Mouse (Mus musculus) liver (tissue): ENCODE measurements around the gene Coq8a.

ENCODE experiments used
- DNase-seq: peaks from one replicate; pipeline ENCODE4 v3.0.0-alpha.2; 2020; ENCODE audit warnings: mixed read lengths

The Coq8a gene

DNA sequence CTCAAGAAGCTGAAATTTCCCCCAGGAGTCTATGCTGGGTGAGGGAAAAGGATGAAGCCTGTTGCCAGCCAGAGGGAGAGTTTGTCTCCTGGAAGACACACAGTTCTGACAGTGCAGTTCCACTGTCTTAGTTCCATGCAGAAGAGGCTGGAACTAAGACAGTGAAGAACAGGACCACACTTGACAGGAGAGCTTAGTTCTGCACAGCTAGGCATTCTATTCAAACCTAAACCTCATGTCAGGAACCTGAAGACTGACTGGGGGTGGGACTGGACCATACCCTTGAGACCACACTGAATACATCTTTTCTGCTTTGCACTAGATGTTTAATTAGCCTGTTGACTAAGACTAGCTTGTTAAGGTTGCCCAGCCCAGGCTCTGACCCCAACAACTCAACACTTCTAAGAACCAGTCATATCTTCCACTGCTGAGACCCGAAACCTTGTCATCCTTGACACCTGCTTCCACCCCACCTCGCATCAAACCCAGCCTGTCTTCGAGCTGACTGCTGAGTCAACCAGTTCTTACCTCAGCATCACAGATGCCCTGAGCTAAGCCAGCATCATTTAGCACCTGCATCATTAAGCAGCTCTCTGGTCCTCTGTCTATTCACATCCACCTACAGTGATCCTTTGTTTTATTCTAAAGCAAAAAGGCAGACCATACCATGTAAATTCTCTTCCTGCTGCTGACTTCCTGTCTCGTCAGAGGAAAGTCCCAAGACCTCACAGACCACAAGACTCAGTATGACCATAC is at the start of gene Coq8a:
Gene Coq8a, minus strand, starts transcription at position 644 of the 756 bp plus-strand sequence.
- no peak for DNase-seq

- DNase-seq, result no peak
Measured at GRCm38 (mm10) chr1:180248593-180249146, 49.3 kb upstream of the Coq8a start.

GRCm38 (mm10) chr1:180247901-180248300 is 48.5 kb upstream of the Coq8a start:
- DNase-seq, result peak; percentile 45

GRCm38 (mm10) chr1:180245741-180246507 is 46.5 kb upstream of the Coq8a start:
- no peak for DNase-seq

DNA sequence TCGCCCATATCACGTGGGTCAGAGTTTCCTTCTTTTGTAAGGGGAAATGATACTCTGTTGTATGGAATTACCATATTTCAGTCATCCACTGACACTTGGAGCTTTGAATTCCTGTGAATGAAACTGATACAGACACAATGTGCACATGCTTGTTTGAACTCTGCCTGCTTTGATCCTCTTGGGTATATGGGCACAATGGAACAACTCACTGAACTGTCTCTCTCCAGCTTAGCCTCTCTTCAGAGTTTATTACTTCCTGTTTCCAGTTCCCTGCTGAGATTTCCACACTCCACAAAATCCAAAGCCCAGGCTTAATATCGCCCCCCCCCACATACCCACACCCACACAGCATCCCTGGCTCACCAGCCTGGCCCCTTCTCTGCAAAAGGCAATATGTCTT is 32.3 kb upstream of the Coq8a start:
- DNase-seq, result no peak

DNA sequence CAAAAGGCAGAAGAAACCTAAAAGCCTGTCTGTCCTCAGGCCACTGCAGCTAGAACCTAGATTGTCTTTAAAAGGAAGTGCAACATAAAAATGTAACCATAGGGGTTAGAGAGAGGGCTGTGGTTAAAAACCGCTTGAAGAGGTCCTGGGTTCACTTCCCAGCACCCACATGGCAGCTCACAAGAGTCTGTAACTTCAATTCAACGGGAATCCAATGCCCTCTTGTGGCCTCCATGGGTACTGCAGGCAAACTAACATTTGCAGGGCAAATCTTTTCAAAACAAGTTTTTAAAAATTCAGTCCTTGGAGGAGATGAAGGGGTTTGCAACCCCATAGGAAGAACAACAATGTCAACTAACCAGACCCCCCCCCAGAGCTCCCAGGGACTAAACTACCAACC is 31.2 kb upstream of the Coq8a start:
- DNase-seq, result peak; percentile 63

GRCm38 (mm10) chr1:180229906-180230305 is 30.5 kb upstream of the Coq8a start:
- DNase-seq, result no peak

GRCm38 (mm10) chr1:180228854-180229253 is 29.5 kb upstream of the Coq8a start:
- DNase-seq, result no peak

GRCm38 (mm10) chr1:180226766-180227165 is 27.4 kb upstream of the Coq8a start:
- DNase-seq, result no peak

GRCm38 (mm10) chr1:180226221-180226713 is 26.9 kb upstream of the Coq8a start:
- peak; percentile 48 for DNase-seq

DNA sequence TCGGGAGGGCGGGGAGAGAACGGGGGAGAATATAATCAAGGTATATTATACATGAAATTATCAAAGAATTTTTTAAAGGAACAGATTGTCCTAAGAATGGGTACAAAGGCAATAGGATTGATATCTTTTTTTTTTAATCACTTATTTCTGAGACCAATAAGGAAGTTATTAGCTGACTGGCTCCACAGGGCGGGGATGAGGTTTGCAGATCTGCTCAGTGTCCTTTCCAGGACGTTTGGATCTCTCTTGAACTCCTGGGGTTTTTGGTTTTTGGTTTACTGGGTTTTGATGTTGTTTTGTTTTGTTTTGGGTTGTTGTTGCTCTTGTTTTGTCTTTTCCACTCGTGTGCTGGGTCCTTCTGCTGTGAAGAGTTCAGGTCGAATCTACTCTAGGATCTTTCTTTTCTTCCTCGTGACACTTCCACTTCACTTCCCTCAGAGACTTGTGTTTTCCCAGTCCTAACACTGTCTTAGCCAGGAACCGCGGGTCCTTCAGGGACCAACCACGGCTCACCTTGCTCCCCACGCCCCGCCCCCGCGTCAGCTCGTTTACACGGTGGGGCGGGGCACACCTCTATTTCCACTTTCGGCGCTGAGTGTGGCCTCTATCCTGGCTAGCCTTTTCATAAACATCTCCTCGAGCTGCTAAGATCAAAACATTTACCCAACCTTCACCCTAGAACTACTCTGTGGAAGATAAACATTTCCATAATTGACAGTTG is 26.3 kb upstream of the Coq8a start:
- peak; percentile 89 for DNase-seq

- no peak for DNase-seq
Measured at GRCm38 (mm10) chr1:180222007-180222406, 22.6 kb upstream of the Coq8a start.

- DNase-seq, result no peak
Measured at GRCm38 (mm10) chr1:180220791-180221542, 21.6 kb upstream of the Coq8a start.

DNA sequence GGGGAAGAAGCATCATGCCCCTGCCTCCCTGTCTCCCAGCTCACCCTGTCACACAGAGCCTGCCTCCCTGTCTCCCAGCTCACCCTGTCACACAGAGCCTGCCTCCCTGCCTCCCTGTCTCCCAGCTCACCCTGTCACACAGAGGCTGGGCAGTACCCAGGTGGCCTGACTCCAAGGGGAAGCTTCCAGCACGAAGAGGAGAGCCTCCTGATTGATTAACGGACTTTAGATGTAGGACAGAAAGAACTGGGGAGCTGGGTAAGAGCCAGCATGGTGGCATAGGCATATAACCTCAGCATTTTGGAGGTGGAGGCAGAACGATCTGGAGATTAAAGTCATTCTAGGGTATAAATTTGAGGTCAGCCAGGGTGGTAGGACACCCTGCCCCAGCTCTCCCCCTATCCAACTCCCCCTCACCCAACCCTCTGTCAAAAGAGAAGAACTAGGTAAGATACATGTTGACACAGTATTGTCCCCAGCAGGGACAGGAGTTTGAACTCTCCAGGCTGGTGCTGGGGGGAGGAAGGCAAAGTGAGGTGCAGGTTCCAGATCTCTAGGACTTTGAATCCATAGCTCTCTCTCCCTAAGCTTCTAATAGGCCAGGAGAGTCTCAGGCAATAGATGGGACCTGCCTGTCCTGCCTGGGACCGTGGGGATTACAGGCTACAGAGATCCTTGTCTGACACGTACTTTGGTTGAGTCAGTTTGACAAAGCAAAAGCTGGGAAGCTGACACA is 17.3 kb upstream of the Coq8a start:
- DNase-seq, result no peak

DNA sequence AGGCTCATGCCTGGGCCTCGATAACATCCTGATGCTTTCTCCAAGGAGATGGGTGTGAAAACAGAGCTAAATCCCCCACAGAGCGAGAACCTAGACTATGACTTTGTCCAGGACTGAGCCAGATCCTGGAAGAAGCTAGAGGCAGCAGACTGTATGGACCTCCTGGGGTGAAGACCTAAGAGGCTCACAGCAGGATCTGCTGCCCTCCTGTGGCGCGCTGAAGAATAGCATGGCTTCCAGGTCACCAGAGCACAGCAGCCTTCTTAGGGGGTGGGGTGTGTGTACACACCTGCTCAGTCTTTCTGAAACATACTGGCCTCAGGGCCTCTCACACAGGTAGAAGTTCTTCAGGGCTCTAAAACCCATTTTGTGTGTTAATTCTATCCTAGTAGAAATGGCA is 15.6 kb upstream of the Coq8a start:
- DNase-seq, result peak; percentile 59

DNA sequence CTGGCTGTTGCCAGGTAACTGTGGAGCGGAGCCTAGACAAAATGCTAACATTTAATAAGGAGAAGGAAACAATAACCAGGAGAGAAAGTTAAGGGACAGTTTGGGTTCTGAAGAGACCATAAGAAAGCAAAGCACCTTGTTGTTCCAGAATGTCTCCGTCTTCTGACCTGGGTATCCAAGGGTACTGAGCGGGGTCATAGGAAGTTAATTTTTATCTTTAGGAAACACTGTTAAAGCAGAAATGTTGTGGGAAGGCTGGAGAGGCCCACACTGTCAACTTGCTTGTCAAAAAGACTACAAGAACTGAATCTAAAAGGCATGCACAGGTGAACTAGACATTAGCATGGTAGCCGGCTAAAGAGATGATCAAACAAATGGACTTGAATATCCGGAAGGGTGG is 13.5 kb upstream of the Coq8a start:
- DNase-seq, result no peak

- DNase-seq, result no peak
Measured at GRCm38 (mm10) chr1:180210781-180211271, 11.4 kb upstream of the Coq8a start.

DNA sequence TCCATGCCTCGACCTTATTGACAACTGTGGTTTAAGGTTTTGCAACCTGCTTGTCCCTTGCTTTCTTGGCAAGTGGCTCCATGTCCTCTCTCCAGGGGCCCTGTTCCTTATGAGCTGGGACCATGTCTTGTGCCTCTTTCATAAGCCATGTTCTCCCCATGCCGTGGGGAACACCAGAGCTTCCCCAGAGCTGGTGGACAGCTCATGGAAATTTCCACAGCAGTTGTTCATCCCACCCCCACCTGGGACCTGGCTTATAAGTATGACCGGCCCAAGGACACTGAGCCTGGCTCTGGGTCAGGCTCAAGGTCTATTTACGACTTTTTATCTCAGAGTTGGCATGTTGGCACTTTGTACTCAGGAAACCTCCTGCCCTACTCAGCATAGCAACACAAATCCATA is 10.6 kb upstream of the Coq8a start:
- no peak for DNase-seq

DNA sequence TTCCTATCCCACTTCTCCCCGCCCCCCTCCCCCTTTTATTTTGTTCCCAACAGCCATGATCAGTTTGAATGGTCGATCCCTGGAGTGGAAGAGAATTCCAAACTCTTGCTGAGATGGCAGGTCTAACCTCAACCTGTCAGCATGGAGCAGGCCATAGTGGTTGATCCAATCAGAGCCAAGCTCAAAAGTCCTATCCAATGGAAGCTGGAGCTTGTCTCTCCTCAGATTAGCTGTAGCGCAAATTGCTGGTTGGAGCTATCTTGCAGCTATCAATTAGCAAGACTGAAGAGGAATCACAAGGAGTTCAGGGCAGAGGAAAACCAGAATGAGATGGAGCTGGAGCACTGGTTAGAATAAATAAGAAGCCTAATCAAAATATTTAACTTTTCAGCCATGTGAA is 9.0 kb upstream of the Coq8a start:
- DNase-seq, result no peak

GRCm38 (mm10) chr1:180200722-180201121 is 1.3 kb upstream of the Coq8a start:
- no peak for DNase-seq

GRCm38 (mm10) chr1:180199715-180200050 is 281 bp upstream of the Coq8a start:
- DNase-seq, result no peak

DNA sequence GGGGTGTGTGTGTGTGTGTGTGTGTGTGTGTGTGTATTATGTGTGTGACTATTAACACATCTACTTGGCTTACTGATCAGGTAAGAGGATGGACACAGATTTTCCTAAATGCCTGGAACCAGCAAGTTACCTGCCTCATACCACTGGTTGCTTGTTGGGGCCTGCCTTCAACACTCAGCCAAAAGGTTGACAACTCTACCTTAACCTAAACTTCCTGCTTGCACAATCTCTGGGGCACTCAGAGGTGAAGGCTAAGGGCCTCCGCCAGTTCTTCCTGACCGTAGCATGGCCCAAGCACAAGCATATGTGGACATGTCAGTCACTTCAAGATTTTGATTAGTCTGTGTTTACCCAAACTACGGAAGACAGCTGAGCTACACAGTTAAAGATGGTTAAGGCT is 1.4 kb downstream of the Coq8a start:
- DNase-seq, result no peak
